ENCODE assay signal across 22 mouse cellular contexts in the genomic region with DNA sequence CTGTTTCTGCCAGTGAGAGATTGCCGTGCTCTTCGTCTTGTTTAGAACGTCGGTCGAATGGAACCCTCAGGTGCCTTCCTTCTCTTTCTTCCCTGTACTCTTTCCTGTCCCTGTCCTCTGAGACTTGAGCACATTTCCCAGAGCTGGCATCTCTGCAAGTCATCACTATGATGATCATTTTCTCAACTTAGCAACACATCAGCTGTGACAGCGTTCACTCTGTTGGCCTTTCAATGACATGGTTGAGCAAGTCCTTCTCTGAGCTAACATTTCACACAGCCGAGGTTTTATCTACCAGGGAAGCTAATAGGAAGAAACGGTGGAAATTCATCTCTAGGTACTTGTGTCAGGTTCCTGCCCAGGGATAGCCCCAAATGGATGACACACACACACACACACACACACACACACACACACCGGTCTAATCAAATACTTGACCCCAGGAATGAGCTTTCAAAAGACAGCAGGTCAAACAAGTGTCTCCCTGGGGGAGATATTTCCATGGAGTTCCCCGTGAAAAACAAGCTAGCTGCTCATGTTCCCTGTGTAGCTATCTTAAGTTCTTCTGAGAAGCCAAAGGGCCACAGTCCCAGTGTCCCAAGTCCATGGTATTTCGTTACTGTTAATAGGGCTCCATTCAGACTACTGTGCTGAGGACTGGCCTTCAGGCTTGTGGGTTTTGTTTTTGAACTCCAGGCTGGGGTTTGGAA.
DNase-seq lines count a peak whose midpoint lies in the region; ATAC-seq lines count a peak whose summit lies in the region.
"Had no signal": no experiment of that assay in that cellular context is flagged by ENCODE, and none has a peak within 500 bp of the region (broad histone marks: within the 10 kb centered on the region; RNA-seq: fewer than 3 reads in every experiment).

No protein-coding gene starts in this region.

- no peaks in the 10 kb centered on the region for H3K36me3 ChIP-seq in heart, embryonic 10.5 days
- no peaks in the 10 kb centered on the region for H3K36me3 ChIP-seq in kidney, embryonic 16.5 days (ENCODE audit: insufficient read depth, low read length)
- H3K36me3 ChIP-seq: embryonic facial prominence, embryonic 12.5 days; forebrain, embryonic 15.5 days; heart, embryonic 13.5 days; hindbrain, embryonic 13.5 days; intestine, embryonic 15.5 days had no signal

- H3K4me3 ChIP-seq in heart, embryonic 10.5 days, result no peak overlapping the region
- no peak overlapping the region for H3K4me3 ChIP-seq in kidney, embryonic 16.5 days (ENCODE audit: low read length)
- H3K4me3 ChIP-seq: embryonic facial prominence, embryonic 12.5 days; forebrain, embryonic 15.5 days; heart, adult 2 months; heart, embryonic 13.5 days; hindbrain, embryonic 13.5 days; intestine, embryonic 15.5 days had no signal

- H3K27me3 ChIP-seq in heart, embryonic 10.5 days (ENCODE audit: insufficient read depth, poor library complexity, severe bottlenecking), result no peaks in the 10 kb centered on the region
- no peaks in the 10 kb centered on the region for H3K27me3 ChIP-seq in kidney, embryonic 16.5 days (ENCODE audit: insufficient read depth, low read length)
- H3K27me3 ChIP-seq: CH12.LX; embryonic facial prominence, embryonic 12.5 days; forebrain, embryonic 15.5 days; heart, embryonic 13.5 days; hindbrain, embryonic 13.5 days; intestine, embryonic 15.5 days; Patski had no signal

- H3K4me1 ChIP-seq in heart, embryonic 10.5 days, result peaks cover 45% of the 10 kb centered on the region
- no peaks in the 10 kb centered on the region for H3K4me1 ChIP-seq in kidney, embryonic 16.5 days (ENCODE audit: insufficient read depth, low read length)
- H3K4me1 ChIP-seq: forebrain, embryonic 15.5 days; hindbrain, embryonic 13.5 days; intestine, embryonic 15.5 days had no signal

- 0 out of 2 replicates have a peak, but pooled peaks have one; percentile 27 for ATAC-seq in kidney, embryonic 16.5 days (ENCODE audit: low FRiP score, low TSS enrichment)
- ATAC-seq: activated CD4-positive, CD25-positive, alpha-beta regulatory T cell, adult 4 months; forebrain, embryonic 15.5 days; hindbrain, postnatal 0 days; intestine, embryonic 15.5 days; Patski had no signal

- peak; percentile 75 for DNase-seq in gastrocnemius, adult 18-20 months (ENCODE audit: low spot score)
- no peak for DNase-seq in gastrocnemius, postnatal 36 days
- no peak for DNase-seq in heart, embryonic 10.5 days (ENCODE audit: low spot score)
- DNase-seq in heart, postnatal 4 days, result no peak
- DNase-seq in kidney, adult 18-20 months, result no peak
- DNase-seq in skeletal muscle tissue, adult 2 months (ENCODE audit: low read depth, low spot score), result peak; percentile 88
- DNase-seq: adrenal gland, postnatal 14 days; cerebellum, adult 11-12 months; cerebellum, adult 9-10 months; cerebellum, postnatal 25 days; heart, adult 2 months; heart, postnatal 10 days had no signal

- no peaks in the 10 kb centered on the region for H3K9me3 ChIP-seq in heart, embryonic 10.5 days
- no peaks in the 10 kb centered on the region for H3K9me3 ChIP-seq in kidney, embryonic 16.5 days (ENCODE audit: low read length)
- H3K9me3 ChIP-seq: embryonic facial prominence, embryonic 12.5 days; forebrain, embryonic 15.5 days; heart, embryonic 13.5 days; hindbrain, embryonic 13.5 days; intestine, embryonic 15.5 days had no signal

- WGBS in heart, embryonic 10.5 days, result 77% methylated on average over 11 of the region's 11 CpGs
- 66% methylated on average over 11 of the region's 11 CpGs for WGBS in kidney, embryonic 16.5 days

- no peak overlapping the region for H3K4me2 ChIP-seq in kidney, embryonic 16.5 days (replicated peaks; ENCODE audit: low read depth, low read length)
- H3K4me2 ChIP-seq: embryonic facial prominence, embryonic 12.5 days; forebrain, embryonic 15.5 days; heart, embryonic 13.5 days; hindbrain, embryonic 13.5 days; intestine, embryonic 15.5 days had no signal

- intact Hi-C loops in gastrocnemius, postnatal 36 days (cut with DNase I), result loop anchor here (5.0 kb wide), 1 partner anchor 166 kb away; the partner anchor contains the start of gene Trib2

- no peak overlapping the region for H3K9ac ChIP-seq in kidney, embryonic 16.5 days (replicated peaks; ENCODE audit: low read length)
- H3K9ac ChIP-seq: embryonic facial prominence, embryonic 12.5 days; forebrain, embryonic 15.5 days; heart, embryonic 13.5 days; hindbrain, embryonic 13.5 days; intestine, embryonic 15.5 days had no signal

- H3K27ac ChIP-seq in heart, embryonic 10.5 days, result peak overlapping the region; percentile 29; the same call in 1 of the 2 replicates
- no peak overlapping the region for H3K27ac ChIP-seq in kidney, embryonic 16.5 days (ENCODE audit: low read length)
- H3K27ac ChIP-seq: embryonic facial prominence, embryonic 12.5 days; forebrain, embryonic 15.5 days; heart, adult 2 months; heart, embryonic 13.5 days; hindbrain, embryonic 13.5 days; hindbrain, postnatal 0 days; intestine, embryonic 15.5 days had no signal

Comparison
In these comparisons a context has a peak if more than half of its experiments do, and no peak if none do; other contexts are left out.
1. DNase-seq: peak in gastrocnemius, adult 18-20 months (single experiment) and skeletal muscle tissue, adult 2 months (single experiment); none in gastrocnemius, postnatal 36 days (0 of 2), heart, embryonic 10.5 days (single experiment), heart, postnatal 4 days (single experiment) and kidney, adult 18-20 months (single experiment).